Mouse (Mus musculus) hindbrain, postnatal 0 days (tissue): ENCODE measurements around the gene Hemk1. TPM values are rescaled to one million over a fixed set of nuclear protein-coding genes. Genes with fewer than 3 reads are reported as not detected.

ENCODE experiments used
- ATAC-seq: fragments of 200-750 bp; cut with Nextera tagmentation; 2 replicates; pipeline ENCODE4 v1.8.0; 2017; ENCODE audit warnings: mild to moderate bottlenecking, moderate TSS enrichment, moderate library complexity
- DNase-seq: peaks from one replicate; pipeline ENCODE4 v3.0.0-alpha.2; 2015; ENCODE audit warnings: low spot score
- H3K27ac ChIP-seq: fragments of 300-500 bp; sonication (generic); 2 replicates; pipeline ENCODE4 v1.5.1; 2014; ENCODE audit warnings: mild to moderate bottlenecking
- H3K27me3 ChIP-seq: fragments of 300-500 bp; sonication (generic); 2 replicates; pipeline ENCODE4 v1.6.1; 2014; ENCODE audit warnings: low read length, mixed read lengths; ENCODE audit not compliant: insufficient read depth
- H3K36me3 ChIP-seq: fragments of 300-500 bp; sonication (generic); 2 replicates; pipeline ENCODE4 v1.6.1; 2014; ENCODE audit warnings: low read length, mixed read lengths; ENCODE audit not compliant: insufficient read depth
- H3K4me1 ChIP-seq: fragments of 300-500 bp; sonication (generic); 2 replicates; pipeline ENCODE4 v1.6.1; 2014; ENCODE audit warnings: antibody characterized with exemption, low read length, mixed read lengths; ENCODE audit not compliant: insufficient read depth
- H3K4me2 ChIP-seq: fragments of 300-500 bp; sonication (generic); 2 replicates; pipeline ENCODE4 v1.6.1; 2014; ENCODE audit warnings: low read depth, mild to moderate bottlenecking, low read length, moderate library complexity, mixed read lengths
- H3K4me3 ChIP-seq: fragments of 300-500 bp; sonication (generic); 2 replicates; pipeline ENCODE4 v1.5.1; 2014; ENCODE audit warnings: low read length
- H3K9ac ChIP-seq: fragments of 300-500 bp; sonication (generic); replicated peaks from 2 replicates; pipeline ENCODE4 v1.6.1; 2014; ENCODE audit warnings: mild to moderate bottlenecking, low read length, moderate library complexity, mixed read lengths
- H3K9me3 ChIP-seq: fragments of 300-500 bp; sonication (generic); 2 replicates; pipeline ENCODE4 v1.6.1; 2016; ENCODE audit warnings: low read length, mixed read lengths
- CTCF ChIP-seq: IDR thresholded peaks from 2 replicates; pipeline ENCODE4 v1.5.1; 2016; ENCODE audit warnings: antibody characterized with exemption, control low read depth, low read depth
- WGBS: fragments of 180-500 bp; shearing (Covaris S2); extraction: QIAGEN DNeasy Blood & Tissue Kit; methylation state at CpG from one replicate; pipeline ENCODE4 v1.1.7; 2014; 5-methylcytosine and 5-hydroxymethylcytosine counted together
- polyA plus RNA-seq: library from polyadenylated mRNA; unstranded; fragments of >200 nt; fragmentation: Nextera tagmentation; extraction: Ambion mirVana; gene quantifications from 2 replicates; pipeline ENCODE4 v1.2.1, GENCODE M21; 2015
- total RNA-seq: library from RNA; depleted of rRNA; stranded (reverse); fragments of >200 nt; gene quantifications from 2 replicates; pipeline ENCODE4 v1.2.3, GENCODE M21; 2014

Gene Hemk1
- total and polyA plus RNA-seq, 2 experiments from 2014 or later: 13.6 to 18.1 TPM

- 87% methylated on average over 8 of the region's 8 CpGs for WGBS
- DNase-seq (no peak), ATAC-seq (no peak)
- Histone ChIP-seq H3K4me3 (no peak overlapping the region), H3K4me1 (peaks cover 4% of the 10 kb centered on the region), H3K27ac (no peak overlapping the region), H3K27me3 (no peaks in the 10 kb centered on the region), H3K4me2 (no peak overlapping the region), H3K9ac (no peak overlapping the region), H3K9me3 (no peaks in the 10 kb centered on the region), H3K36me3 (no peaks in the 10 kb centered on the region)
- no peak for TF ChIP-seq CTCF
Observed at GRCm38 (mm10) chr9:107346081-107346480, 7.9 kb upstream of the Hemk1 start.

GRCm38 (mm10) chr9:107344027-107344426, 5.9 kb upstream of the Hemk1 start:
- Histone ChIP-seq H3K27me3 (no peaks in the 10 kb centered on the region), H3K36me3 (no peaks in the 10 kb centered on the region), H3K4me1 (peaks cover 4% of the 10 kb centered on the region), H3K27ac (peak overlapping the region; percentile 67; the same call in 1 of the 2 replicates), H3K4me3 (no peak overlapping the region), H3K9me3 (no peaks in the 10 kb centered on the region), H3K9ac (no peak overlapping the region), H3K4me2 (no peak overlapping the region)
- WGBS: 55% methylated on average over 6 of the region's 6 CpGs
- no peak for DNase-seq
- no peak for TF ChIP-seq CTCF
- ATAC-seq: no peak

- Histone ChIP-seq H3K9ac (no peak overlapping the region), H3K36me3 (no peaks in the 10 kb centered on the region), H3K9me3 (no peaks in the 10 kb centered on the region), H3K4me2 (no peak overlapping the region), H3K27me3 (no peaks in the 10 kb centered on the region), H3K4me1 (peaks cover 4% of the 10 kb centered on the region), H3K27ac (peak overlapping the region; percentile 67; the same call in 1 of the 2 replicates), H3K4me3 (no peak overlapping the region)
- DNase-seq (peak; percentile 69), ATAC-seq (no peak)
- WGBS: 55% methylated on average over 8 of the region's 8 CpGs
- no peak for TF ChIP-seq CTCF
Observed at GRCm38 (mm10) chr9:107343146-107343943, 5.2 kb upstream of the Hemk1 start.

GRCm38 (mm10) chr9:107342201-107342709, 4.1 kb upstream of the Hemk1 start:
- no peaks in the 10 kb centered on the region for H3K9me3 ChIP-seq
- H3K4me3 ChIP-seq: no peak overlapping the region
- H3K27me3 ChIP-seq: no peaks in the 10 kb centered on the region
- H3K4me1 ChIP-seq: peaks cover 9% of the 10 kb centered on the region
- no peak overlapping the region for H3K27ac ChIP-seq
- ATAC-seq (no peak), DNase-seq (no peak)
- H3K36me3 ChIP-seq: no peaks in the 10 kb centered on the region
- H3K9ac ChIP-seq: no peak overlapping the region
- TF ChIP-seq CTCF: no peak
- WGBS: 84% methylated on average over 11 of the region's 11 CpGs
- H3K4me2 ChIP-seq: no peak overlapping the region

GRCm38 (mm10) chr9:107340911-107341645, 2.9 kb upstream of the Hemk1 start:
- H3K4me3 ChIP-seq: peak overlapping the region; percentile 49
- H3K4me2 ChIP-seq: peak overlapping the region; percentile 68
- peak overlapping the region; percentile 61; the same call in 1 of the 2 replicates for H3K27ac ChIP-seq
- H3K9me3 ChIP-seq: no peaks in the 10 kb centered on the region
- H3K4me1 ChIP-seq: peaks cover 11% of the 10 kb centered on the region
- DNase-seq (no peak), ATAC-seq (no peak)
- peak overlapping the region; percentile 57 for H3K9ac ChIP-seq
- H3K27me3 ChIP-seq: no peaks in the 10 kb centered on the region
- no peaks in the 10 kb centered on the region for H3K36me3 ChIP-seq
- WGBS: 47% methylated on average over 12 of the region's 12 CpGs
- no peak for TF ChIP-seq CTCF

GRCm38 (mm10) chr9:107340267-107340859, 2.2 kb upstream of the Hemk1 start, which contains the start of gene 6430571L13Rik:
Gene 6430571L13Rik, plus strand, starts transcription at chr9:107340602.
- peak; percentile 91 for ATAC-seq
- peak within 1 kb of the TSS; percentile 61 for H3K27ac ChIP-seq
- H3K27me3 ChIP-seq: no peaks in the 10 kb centered on the region
- peak; percentile 96 for DNase-seq
- peak within 1 kb of the TSS; percentile 49 for H3K4me3 ChIP-seq
- H3K9ac ChIP-seq: peak within 1 kb of the TSS; percentile 57
- H3K4me2 ChIP-seq: peak within 1 kb of the TSS; percentile 68
- under 1% methylated on average over 34 of the region's 34 CpGs for WGBS
- TF ChIP-seq CTCF: peak; percentile 30; the same call in 1 of the 2 replicates
- H3K4me1 ChIP-seq: peaks cover 11% of the 10 kb centered on the region
- no peaks in the 10 kb centered on the region for H3K36me3 ChIP-seq
- H3K9me3 ChIP-seq: no peaks in the 10 kb centered on the region
